Mouse (Mus musculus): ENCODE measurements at regions not wholly inside any gene's neighbourhood (a gene's known extent, or its start where the extent isn't known, plus 50 kb on each side); places are given as distances from the start of the nearest gene placed in this dataset.

DNA sequence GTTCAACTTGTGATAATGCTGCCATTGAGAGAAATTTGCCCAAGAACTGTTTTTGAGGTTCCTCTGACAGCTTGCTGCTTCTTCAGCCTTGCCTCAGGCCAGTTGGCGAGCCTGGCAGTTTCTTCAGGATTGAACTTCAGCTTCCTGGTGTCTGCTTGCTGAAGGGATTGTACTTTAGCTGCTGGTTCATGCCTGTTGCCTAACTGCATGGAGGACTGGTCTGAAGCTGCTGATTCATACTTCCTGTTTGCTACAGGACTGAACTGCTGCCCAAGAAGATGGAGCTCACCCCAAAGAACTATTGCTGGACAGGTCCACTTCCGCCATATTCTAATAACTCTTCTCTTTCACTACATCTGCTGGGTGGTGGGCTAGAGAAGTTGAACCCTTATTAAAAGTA, 1086.3 kb upstream of the Slc10a2 start:
- Histone ChIP-seq H3K27me3 (ENCODE audit: control insufficient read depth in 1 of 2, insufficient read depth in 2 of 2, low read length in 2 of 2) (no peaks in the 10 kb centered on the region), H3K4me1 (ENCODE audit: control insufficient read depth in 1 of 2, insufficient read depth in 2 of 2, low read length in 2 of 2) (no peaks in the 10 kb centered on the region), H3K9ac (ENCODE audit: control insufficient read depth, low read depth, low read length, poor library complexity, severe bottlenecking) (no peak overlapping the region), H3K27ac (ENCODE audit: control insufficient read depth, low read depth, low read length) (no peak overlapping the region), H3K36me3 (ENCODE audit: control insufficient read depth in 1 of 2, insufficient read depth in 2 of 2, low read length in 2 of 2) (no peaks in the 10 kb centered on the region), H3K4me3 (ENCODE audit: control insufficient read depth in 1 of 2, insufficient read depth in 1 of 2, low read depth in 2 of 2, low read length in 2 of 2) (no peak overlapping the region), H3K79me2 (ENCODE audit: control insufficient read depth, insufficient read depth, low read length, poor library complexity) (no peaks in the 10 kb centered on the region), H3K9me3 (replicated peaks; ENCODE audit: insufficient read depth, low read length) (no peaks in the 10 kb centered on the region)
- no peak for DNase-seq (ENCODE audit: low read depth, low spot score)
- no peak for TF ChIP-seq POLR2A (IDR thresholded peaks at IDR 0.05; ENCODE audit: control insufficient read depth in 1 of 2, insufficient read depth in 1 of 2, low read depth in 1 of 2, low read length in 2 of 2, poor library complexity in 1 of 2)
- no peak for TF ChIP-seq USF2 (IDR thresholded peaks at IDR 0.05; ENCODE audit: borderline replicate concordance in 1 of 2, insufficient read depth in 1 of 2, low read depth in 1 of 2, low read length in 2 of 2)
- TF ChIP-seq KAT2A (conservative IDR thresholded peaks at IDR 0.05; ENCODE audit: low read depth, low read length): no peak

DNA sequence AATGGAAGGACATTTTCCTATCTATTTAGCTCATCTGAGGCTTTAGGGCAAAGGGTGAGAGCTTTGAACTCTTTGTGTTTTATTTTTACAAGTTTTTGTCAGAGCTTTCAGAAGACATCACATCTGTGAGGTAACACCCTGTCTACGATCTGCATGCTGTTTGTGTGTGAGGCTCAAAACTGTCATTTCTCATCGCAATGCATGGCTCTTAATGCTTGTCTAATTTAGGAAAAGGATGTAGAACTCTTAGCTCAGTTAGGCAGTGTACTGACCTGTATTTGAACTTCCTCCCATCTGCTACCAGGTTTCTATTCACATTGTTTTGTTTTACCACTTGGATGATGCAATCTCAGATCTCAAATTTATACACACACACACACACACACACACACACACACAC, 1083.3 kb upstream of the Slc10a2 start:
- Histone ChIP-seq H3K36me3 (ENCODE audit: control insufficient read depth in 1 of 2, insufficient read depth in 2 of 2, low read length in 2 of 2) (no peaks in the 10 kb centered on the region), H3K4me3 (ENCODE audit: control insufficient read depth in 1 of 2, insufficient read depth in 1 of 2, low read depth in 2 of 2, low read length in 2 of 2) (no peak overlapping the region), H3K4me1 (ENCODE audit: control insufficient read depth in 1 of 2, insufficient read depth in 2 of 2, low read length in 2 of 2) (no peaks in the 10 kb centered on the region), H3K27ac (ENCODE audit: control insufficient read depth, low read depth, low read length) (no peak overlapping the region), H3K9ac (ENCODE audit: control insufficient read depth, low read depth, low read length, poor library complexity, severe bottlenecking) (no peak overlapping the region), H3K27me3 (ENCODE audit: control insufficient read depth in 1 of 2, insufficient read depth in 2 of 2, low read length in 2 of 2) (no peaks in the 10 kb centered on the region), H3K9me3 (replicated peaks; ENCODE audit: insufficient read depth, low read length) (no peaks in the 10 kb centered on the region), H3K79me2 (ENCODE audit: control insufficient read depth, insufficient read depth, low read length, poor library complexity) (no peaks in the 10 kb centered on the region)
- TF ChIP-seq MYC (IDR thresholded peaks at IDR 0.05; ENCODE audit: low read depth, low read length) (no peak), NRF1 (IDR thresholded peaks at IDR 0.05; ENCODE audit: insufficient read depth, low read depth, low read length, poor library complexity, severe bottlenecking) (no peak), JUND (IDR thresholded peaks at IDR 0.05; ENCODE audit: low read depth, low read length) (no peak), TCF12 (IDR thresholded peaks at IDR 0.05; ENCODE audit: low read depth, low read length) (no peak), MAX (IDR thresholded peaks at IDR 0.05; ENCODE audit: low read length) (no peak), MYB (IDR thresholded peaks at IDR 0.05; ENCODE audit: low read depth, low read length) (no peak), E2F4 (IDR thresholded peaks at IDR 0.05; ENCODE audit: borderline replicate concordance, low read depth, low read length) (no peak), UBTF (IDR thresholded peaks at IDR 0.05; ENCODE audit: borderline replicate concordance, insufficient read depth, low read depth, low read length) (no peak), CHD2 (IDR thresholded peaks at IDR 0.05; ENCODE audit: low read length) (no peak), ELF1 (IDR thresholded peaks at IDR 0.05; ENCODE audit: low read depth, low read length) (no peak), CHD1 (IDR thresholded peaks at IDR 0.05; ENCODE audit: low read depth, low read length) (no peak), POLR2AphosphoS2 (IDR thresholded peaks at IDR 0.05; ENCODE audit: low read length) (no peak), MAZ (IDR thresholded peaks at IDR 0.05; ENCODE audit: low read depth, low read length) (no peak), TAL1 (IDR thresholded peaks at IDR 0.05; ENCODE audit: low read length) (no peak), ZKSCAN1 (IDR thresholded peaks at IDR 0.05; ENCODE audit: low read depth, low read length) (no peak), CTCF (IDR thresholded peaks at IDR 0.05 in 2 of 3, conservative IDR thresholded peaks at IDR 0.05 in 1 of 3; ENCODE audit: control insufficient read depth in 1 of 3, insufficient read depth in 1 of 3, low read depth in 2 of 3, low read length in 3 of 3, poor library complexity in 1 of 3, severe bottlenecking in 1 of 3) (no peak), EP300 (IDR thresholded peaks at IDR 0.05; ENCODE audit: low read depth in 1 of 2, low read length in 2 of 2) (no peak), POLR2AphosphoS5 (IDR thresholded peaks at IDR 0.05; ENCODE audit: borderline replicate concordance, low read depth, low read length) (no peak)
- DNase-seq (ENCODE audit: low read depth, low spot score): no peak
